Mouse (Mus musculus): ENCODE results near the gene Lcorl.
"Not testable (repeated sequence)": the region's sequence is repeated elsewhere in the genome, so short reads cannot be mapped to it uniquely, and the experiment has no call there.

Lcorl gene

GRCm38 (mm10) chr5:45691678-45692077, 165.7 kb downstream of the Lcorl start:
- no peak for DNase-seq

DNA sequence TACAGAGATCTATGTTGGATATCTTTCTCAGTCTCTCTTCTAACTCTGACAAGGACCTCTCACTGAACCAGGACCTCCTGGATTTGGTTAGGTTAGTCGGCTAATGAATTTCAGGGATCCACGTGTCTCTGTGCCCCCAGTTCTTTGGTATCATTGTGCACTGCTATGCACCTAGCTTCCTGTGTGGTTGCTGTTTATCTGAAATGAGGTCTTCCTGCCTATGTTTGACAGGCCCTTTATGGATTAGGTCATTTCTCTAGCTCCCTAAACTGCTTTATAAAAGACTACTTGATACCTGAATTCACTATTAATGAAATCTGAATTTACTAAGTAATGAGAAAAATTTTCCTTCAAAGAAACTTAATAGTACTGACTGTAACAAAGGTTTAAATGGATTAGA, 166.6 kb downstream of the Lcorl start:
- DNase-seq: no peak

GRCm38 (mm10) chr5:45689152-45689551, 168.3 kb downstream of the Lcorl start:
- no peak for DNase-seq

- no peak for DNase-seq
Measured at GRCm38 (mm10) chr5:45686223-45686622, 171.2 kb downstream of the Lcorl start.

DNA sequence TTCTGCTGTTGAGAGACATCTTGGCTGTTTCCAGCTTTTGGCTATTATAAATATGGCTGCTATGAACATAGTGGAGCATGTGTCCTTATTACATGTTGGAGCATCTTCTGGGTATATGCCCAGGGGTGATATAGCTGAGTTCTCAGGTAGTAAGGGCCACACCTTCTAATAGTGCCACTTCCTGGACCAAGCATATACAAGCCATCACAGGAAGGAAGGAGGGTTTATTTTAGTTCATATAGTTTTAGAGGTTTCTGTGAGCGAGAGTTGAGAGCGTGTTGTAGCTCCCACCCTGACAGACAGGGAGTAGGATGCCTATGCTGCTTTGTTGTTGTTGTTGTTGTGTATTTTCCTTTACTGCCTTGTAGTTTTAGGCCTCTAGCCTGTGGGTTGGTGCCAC, 172.2 kb downstream of the Lcorl start:
- DNase-seq: no peak

DNA sequence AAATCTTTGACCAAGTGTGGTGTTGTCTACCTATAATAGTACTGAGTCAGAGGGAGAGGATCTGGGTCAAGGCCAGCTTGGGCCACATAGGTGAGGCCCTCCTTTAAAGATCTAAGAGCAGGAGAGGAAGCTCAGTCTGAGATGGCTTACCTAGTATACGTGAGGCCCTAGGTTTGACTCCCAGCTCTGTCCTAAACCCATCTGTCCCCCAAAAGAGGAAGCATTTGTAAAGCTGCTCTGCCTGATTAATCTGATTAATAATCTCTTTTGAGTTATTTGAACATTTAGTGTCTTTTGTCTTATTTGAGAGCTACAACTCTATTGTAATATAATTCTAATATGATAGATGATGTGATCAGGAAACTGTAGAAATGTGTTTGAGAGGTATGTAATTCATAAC, 174.0 kb downstream of the Lcorl start:
- DNase-seq: no peak

- DNase-seq: no peak
Measured at GRCm38 (mm10) chr5:45679955-45680354, 177.5 kb downstream of the Lcorl start.

DNA sequence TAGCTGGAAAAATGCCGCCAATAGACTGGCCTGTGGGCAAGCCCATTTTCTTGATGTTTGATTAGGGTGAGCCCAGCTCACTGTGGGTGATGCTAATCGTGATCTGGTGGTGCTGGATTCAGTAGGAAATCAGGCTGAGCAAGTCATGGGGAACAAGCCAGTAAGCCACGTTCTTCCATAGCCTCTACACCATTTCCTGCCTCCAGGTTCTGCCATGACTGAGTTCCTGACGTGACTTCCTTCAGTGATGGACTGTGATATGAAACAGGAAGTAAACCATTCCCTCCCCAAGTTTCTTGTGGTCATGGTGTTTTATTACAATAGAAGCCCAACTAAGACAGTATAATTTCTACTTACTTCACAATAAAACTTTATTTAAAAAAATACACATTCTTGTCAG, 179.8 kb downstream of the Lcorl start:
- DNase-seq: no peak

GRCm38 (mm10) chr5:45675032-45675431, 182.4 kb downstream of the Lcorl start:
- no peak for DNase-seq

- DNase-seq: no peak
Measured at GRCm38 (mm10) chr5:45670894-45671494, 186.4 kb downstream of the Lcorl start.

DNA sequence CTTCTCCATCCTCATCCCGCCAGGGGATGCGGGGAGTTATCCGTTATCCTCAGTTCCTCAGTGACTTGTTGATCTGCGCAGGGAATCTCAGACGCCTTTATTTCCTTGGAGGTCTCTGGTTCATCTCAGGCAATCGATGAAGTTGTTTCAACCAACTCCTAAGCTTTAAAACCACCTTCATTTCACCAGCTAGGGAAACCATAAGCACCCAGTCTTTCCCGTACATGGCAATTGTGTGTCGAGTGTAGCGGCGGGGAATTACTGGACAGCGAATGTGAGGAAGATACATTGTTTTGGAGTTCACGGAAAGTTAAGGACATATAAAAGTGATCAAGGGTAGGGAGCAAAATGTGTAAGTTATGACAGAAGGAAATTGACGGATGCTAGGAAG, 187.1 kb downstream of the Lcorl start:
- no peak for DNase-seq

DNA sequence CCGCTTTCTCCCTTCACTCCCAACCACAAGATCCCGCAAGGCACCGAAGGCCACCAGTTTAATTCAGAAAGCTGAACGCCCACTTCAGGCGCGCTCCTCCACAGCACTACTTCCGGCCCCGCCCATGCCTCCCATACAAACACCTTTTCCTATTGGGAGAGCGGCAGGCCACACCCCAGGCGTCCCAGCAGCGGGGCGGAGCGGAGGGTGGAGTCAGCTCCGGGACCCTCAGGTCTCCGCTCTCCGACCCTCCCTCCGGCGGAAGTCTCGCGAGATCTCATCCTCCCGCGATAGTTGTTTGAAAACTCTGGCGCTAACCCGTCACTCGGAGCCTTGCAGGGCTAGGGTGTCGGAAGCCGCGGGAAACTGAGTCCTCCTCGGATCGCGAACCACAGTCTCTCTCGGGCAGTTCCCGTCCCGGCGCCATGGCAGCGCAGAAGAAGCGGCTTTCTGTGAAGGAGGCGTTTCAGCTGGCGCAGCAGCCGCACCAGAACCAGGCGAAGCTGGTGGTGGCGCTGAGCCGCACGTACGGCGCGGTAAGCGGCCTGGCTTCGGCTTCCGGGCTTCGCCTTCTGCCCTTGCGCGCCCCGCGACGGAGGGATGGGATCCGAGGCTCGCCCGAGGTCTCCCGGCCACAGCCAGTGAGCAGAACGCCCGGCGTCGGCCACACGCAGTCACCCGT, 187.7 kb downstream of the Lcorl start, which contains the start of gene Ncapg:
TSS of gene Ncapg (plus strand) at position 322 of the 682 bp plus-strand sequence.
- DNase-seq: peak; percentile 100

GRCm38 (mm10) chr5:45669234-45669597, 188.2 kb downstream of the Lcorl start:
- DNase-seq: no peak

- DNase-seq: no peak
Measured at GRCm38 (mm10) chr5:45668831-45669230, 188.6 kb downstream of the Lcorl start.

DNA sequence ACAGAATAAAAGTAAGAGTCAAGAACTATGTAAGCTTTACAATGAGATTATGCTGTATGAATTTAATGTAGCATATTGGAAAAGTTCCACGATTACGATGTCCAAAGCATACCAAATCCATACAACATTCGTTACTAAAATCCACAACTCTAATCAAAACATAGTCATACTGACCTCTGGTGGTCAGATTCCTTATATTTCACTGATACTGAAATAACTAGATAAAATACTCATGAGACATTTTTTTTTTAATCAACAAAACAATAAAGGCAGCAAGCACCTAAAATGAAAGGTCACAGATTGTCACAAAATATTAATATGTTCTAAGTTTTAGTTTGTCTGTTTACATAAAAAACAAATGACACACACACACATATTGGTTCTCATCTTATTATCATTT, 189.1 kb downstream of the Lcorl start:
- no peak for DNase-seq

- not testable (repeated sequence) for DNase-seq
Measured at GRCm38 (mm10) chr5:45658406-45658805, 199.0 kb downstream of the Lcorl start.

GRCm38 (mm10) chr5:45651026-45651703, 206.2 kb downstream of the Lcorl start:
- no peak for DNase-seq
